In genomic region chr7:28911632-28912031, GRCm38 (mm10) we compare ENCODE assay signal across 8 mouse cellular contexts. TPM values are rescaled to one million over a fixed set of nuclear protein-coding genes. Genes with fewer than 3 reads are reported as not detected.
DNase-seq lines count a peak whose midpoint lies in the region; ATAC-seq and TF ChIP-seq lines count a peak whose summit lies in the region.

No protein-coding gene starts in this region.

- peak overlapping the region; percentile 94 for H3K27ac ChIP-seq in gastrocnemius, adult 2 months
- H3K27ac ChIP-seq in heart, embryonic 11.5 days (ENCODE audit: low read depth, low read length), result peak overlapping the region; percentile 50
- peak overlapping the region; percentile 78 for H3K27ac ChIP-seq in kidney, embryonic 16.5 days (ENCODE audit: low read length)
- no peak overlapping the region for H3K27ac ChIP-seq in midbrain, embryonic 10.5 days (replicated peaks)

- 54% methylated on average over 4 of the region's 4 CpGs for WGBS in heart, embryonic 11.5 days (ENCODE audit: insufficient replicate concordance)
- WGBS in kidney, embryonic 16.5 days, result 32% methylated on average over 4 of the region's 4 CpGs
- 75% methylated on average over 4 of the region's 4 CpGs for WGBS in midbrain, embryonic 10.5 days

- 0 out of 2 replicates have a peak, but pooled peaks have one; percentile 41 for ATAC-seq in heart, embryonic 11.5 days (replicated peaks; ENCODE audit: insufficient number of reproducible peaks, low FRiP score, low TSS enrichment)
- ATAC-seq in kidney, embryonic 16.5 days (ENCODE audit: low FRiP score, low TSS enrichment), result peak; percentile 84

- no peaks in the 10 kb centered on the region for H3K27me3 ChIP-seq in heart, embryonic 11.5 days (ENCODE audit: control insufficient read depth, insufficient read depth, low read length)
- H3K27me3 ChIP-seq in kidney, embryonic 16.5 days (ENCODE audit: insufficient read depth, low read length), result no peaks in the 10 kb centered on the region
- no peaks in the 10 kb centered on the region for H3K27me3 ChIP-seq in midbrain, embryonic 10.5 days (ENCODE audit: low read depth, poor library complexity, severe bottlenecking)

- intact Hi-C loops in gastrocnemius, adult 2 months (cut with DNase I), result no loop called here

- TF ChIP-seq CTCF in gastrocnemius, adult 2 months (IDR thresholded peaks at IDR 0.05), result peak; percentile 26; the same call in 1 of the 2 replicates

- DNase-seq in gastrocnemius, adult 2 months, result peak; percentile 67
- DNase-seq in gastrocnemius, postnatal 10 days, result no peak
- peak; percentile 86 for DNase-seq in lung, postnatal 36 days
- no peak for DNase-seq in midbrain, embryonic 10.5 days (ENCODE audit: low spot score)
- DNase-seq in ovary, postnatal 36 days (ENCODE audit: low spot score), result no peak
- DNase-seq in adipocyte (ENCODE audit: low spot score), result no peak

- peaks cover 11% of the 10 kb centered on the region; the same call in 1 of the 2 replicates for H3K4me1 ChIP-seq in heart, embryonic 11.5 days (ENCODE audit: control insufficient read depth, insufficient read depth, low read length)
- H3K4me1 ChIP-seq in kidney, embryonic 16.5 days (ENCODE audit: insufficient read depth, low read length), result peaks cover 11% of the 10 kb centered on the region
- no peaks in the 10 kb centered on the region for H3K4me1 ChIP-seq in midbrain, embryonic 10.5 days

- H3K4me2 ChIP-seq in heart, embryonic 11.5 days, result no peak overlapping the region
- no peak overlapping the region for H3K4me2 ChIP-seq in kidney, embryonic 16.5 days (replicated peaks; ENCODE audit: low read depth, low read length)

- no peaks in the 10 kb centered on the region for H3K9me3 ChIP-seq in heart, embryonic 11.5 days (replicated peaks; ENCODE audit: control insufficient read depth, low read length)
- H3K9me3 ChIP-seq in kidney, embryonic 16.5 days (ENCODE audit: low read length), result no peaks in the 10 kb centered on the region
- H3K9me3 ChIP-seq in midbrain, embryonic 10.5 days (replicated peaks), result no peaks in the 10 kb centered on the region

- H3K9ac ChIP-seq in heart, embryonic 11.5 days (ENCODE audit: low read depth, low read length), result no peak overlapping the region; the same call in 1 of the 2 replicates
- H3K9ac ChIP-seq in kidney, embryonic 16.5 days (replicated peaks; ENCODE audit: low read length), result no peak overlapping the region; the same call in 1 of the 2 replicates

- peaks cover 79% of the 10 kb centered on the region for H3K36me3 ChIP-seq in heart, embryonic 11.5 days (ENCODE audit: control insufficient read depth, insufficient read depth, low read length)
- peaks cover 95% of the 10 kb centered on the region for H3K36me3 ChIP-seq in kidney, embryonic 16.5 days (ENCODE audit: insufficient read depth, low read length)
- peaks cover 100% of the 10 kb centered on the region for H3K36me3 ChIP-seq in midbrain, embryonic 10.5 days

- H3K4me3 ChIP-seq in gastrocnemius, adult 2 months, result 0 out of 2 replicates have a peak overlapping the region, but pooled peaks have one; percentile 8
- H3K4me3 ChIP-seq in heart, embryonic 11.5 days (ENCODE audit: low read depth, low read length), result no peak overlapping the region
- no peak overlapping the region for H3K4me3 ChIP-seq in kidney, embryonic 16.5 days (ENCODE audit: low read length)
- H3K4me3 ChIP-seq in midbrain, embryonic 10.5 days, result no peak overlapping the region

RNA-seq across cellular contexts. Expression of gene Capn12, which starts 30.4 kb away (rescaled TPM):
- under 1 TPM; 0.15 to 0.28 TPM for total RNA-seq in gastrocnemius, adult 2 months (2021)
- total RNA-seq in gastrocnemius, postnatal 10 days (2021), result under 1 TPM; 0.23 to 0.27 TPM
- polyA plus RNA-seq in heart, embryonic 11.5 days (2014; fragmentation: Nextera tagmentation; extraction: Ambion mirVana), result 0.46 and 0.70 TPM in 2 replicates
- polyA plus RNA-seq in kidney, embryonic 16.5 days (2015; fragmentation: Nextera tagmentation; extraction: Ambion mirVana), result 0.59 and 0.74 TPM in 2 replicates
- 0.15 and 0.31 TPM in 2 replicates for polyA plus RNA-seq in midbrain, embryonic 10.5 days (2016; fragmentation: Nextera tagmentation; extraction: Ambion mirVana)

RNA-seq across cellular contexts. Expression of gene Lgals7, which starts 48.0 kb away (rescaled TPM):
- total RNA-seq in gastrocnemius, adult 2 months (2021), result not detected
- under 1 TPM in 1 of 2 experiments, not detected in 1; 0.56 TPM for total RNA-seq in gastrocnemius, postnatal 10 days (2021)
- 0.82 and 1.0 TPM in 2 replicates for polyA plus RNA-seq in heart, embryonic 11.5 days (2014; fragmentation: Nextera tagmentation; extraction: Ambion mirVana)
- 1.3 and 2.3 TPM in 2 replicates for polyA plus RNA-seq in kidney, embryonic 16.5 days (2015; fragmentation: Nextera tagmentation; extraction: Ambion mirVana)
- polyA plus RNA-seq in midbrain, embryonic 10.5 days (2016; fragmentation: Nextera tagmentation; extraction: Ambion mirVana), result 0.62 and 0.85 TPM in 2 replicates

RNA-seq across cellular contexts. Expression of gene Actn4, which starts 50.5 kb away (rescaled TPM):
- total RNA-seq in gastrocnemius, adult 2 months (2021), result 10 to 100 TPM; 27.1 to 40.2 TPM
- 100 to 1,000 TPM in 1 of 2 experiments, 10 to 100 TPM in 1; 90.2 to 120 TPM for total RNA-seq in gastrocnemius, postnatal 10 days (2021)
- 227 and 262 TPM in 2 replicates for polyA plus RNA-seq in heart, embryonic 11.5 days (2014; fragmentation: Nextera tagmentation; extraction: Ambion mirVana)
- 360 and 374 TPM in 2 replicates for polyA plus RNA-seq in kidney, embryonic 16.5 days (2015; fragmentation: Nextera tagmentation; extraction: Ambion mirVana)
- 236 and 239 TPM in 2 replicates for polyA plus RNA-seq in midbrain, embryonic 10.5 days (2016; fragmentation: Nextera tagmentation; extraction: Ambion mirVana)

Comparison
In these comparisons a context has a peak if more than half of its experiments do, and no peak if none do; other contexts are left out.
1. DNase-seq: peak in gastrocnemius, adult 2 months (single experiment) and lung, postnatal 36 days (single experiment); none in gastrocnemius, postnatal 10 days (single experiment), midbrain, embryonic 10.5 days (single experiment), ovary, postnatal 36 days (single experiment) and adipocyte (single experiment).